Mouse (Mus musculus) naive thymus-derived CD4-positive, alpha-beta T cell, adult 2 months (primary cell): ENCODE data around the gene Vmn2r59.
"Not testable (repeated sequence)": the region's sequence is repeated elsewhere in the genome, so short reads cannot be mapped to it uniquely, and the experiment has no call there.

Experiments
- DNase-seq: peaks from one replicate; pipeline ENCODE4 v3.0.0-alpha.2; 2011; ENCODE audit warnings: low read depth

The Vmn2r59 gene

GRCm38 (mm10) chr7:42058923-42059322, at the start of gene Vmn2r59:
Gene Vmn2r59, minus strand, starts transcription at chr7:42059023.
- DNase-seq = no peak

GRCm38 (mm10) chr7:42107470-42107869, 48.6 kb upstream of the Vmn2r59 start, which contains the start of gene Vmn2r60:
Gene Vmn2r60, plus strand, starts transcription at chr7:42107770.
- no peak for DNase-seq

GRCm38 (mm10) chr7:42107061-42107460, 48.2 kb upstream of the Vmn2r59 start:
- DNase-seq = not testable (repeated sequence)
